Comparison of ENCODE assay signal across 10 mouse cellular contexts in the genomic region with DNA sequence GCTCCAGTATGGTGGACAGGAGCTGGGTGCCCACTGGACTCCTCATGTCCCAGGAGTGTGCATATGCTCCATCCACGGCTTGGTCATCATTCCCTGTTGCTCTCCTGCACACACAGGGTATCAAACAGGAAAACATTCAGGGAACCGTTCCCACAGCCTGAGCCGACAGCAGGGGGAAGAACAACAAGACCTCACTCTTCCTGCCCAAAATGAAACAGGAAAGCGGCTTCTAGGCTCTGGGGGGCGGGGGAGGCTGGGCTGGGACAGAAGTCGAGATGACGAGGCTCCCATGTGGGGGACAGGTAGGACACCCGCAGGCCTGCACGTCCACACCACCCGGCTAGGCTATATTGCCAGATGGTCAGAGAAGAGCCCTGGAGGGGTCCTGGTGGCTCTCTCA. TPM values are rescaled to one million over a fixed set of nuclear protein-coding genes. Genes with fewer than 3 reads are reported as not detected.
DNase-seq lines count a peak whose midpoint lies in the region; ATAC-seq lines count a peak whose summit lies in the region.
"Had no signal": no experiment of that assay in that cellular context is flagged by ENCODE, and none has a peak within 500 bp of the region (broad histone marks: within the 10 kb centered on the region; RNA-seq: fewer than 3 reads in every experiment).

No protein-coding gene starts in this region.

- H3K9ac ChIP-seq in kidney, embryonic 15.5 days, result no peak overlapping the region
- H3K9ac ChIP-seq: embryonic facial prominence, embryonic 15.5 days had no signal

- H3K27me3 ChIP-seq in kidney, embryonic 15.5 days, result peaks cover 11% of the 10 kb centered on the region

- H3K4me2 ChIP-seq in kidney, embryonic 15.5 days, result peak overlapping the region; percentile 19; the same call in 1 of the 2 replicates
- H3K4me2 ChIP-seq: embryonic facial prominence, embryonic 15.5 days had no signal

- no peaks in the 10 kb centered on the region for H3K9me3 ChIP-seq in kidney, embryonic 15.5 days (replicated peaks)
- H3K9me3 ChIP-seq: embryonic facial prominence, embryonic 15.5 days had no signal

- no peak for ATAC-seq in kidney, embryonic 15.5 days (replicated peaks; ENCODE audit: low FRiP score)

- H3K27ac ChIP-seq in kidney, embryonic 15.5 days, result peak overlapping the region; percentile 72
- H3K27ac ChIP-seq: embryonic facial prominence, embryonic 15.5 days had no signal

- H3K36me3 ChIP-seq in kidney, embryonic 15.5 days, result no peaks in the 10 kb centered on the region
- H3K36me3 ChIP-seq: embryonic facial prominence, embryonic 15.5 days had no signal

- no peak overlapping the region for H3K4me3 ChIP-seq in kidney, embryonic 15.5 days (replicated peaks)
- H3K4me3 ChIP-seq: embryonic facial prominence, embryonic 15.5 days had no signal

- no peak for DNase-seq in kidney, adult 8-10 months
- DNase-seq in 416B (ENCODE audit: low read depth), result peak; percentile 59
- peak; percentile 64 for DNase-seq in heart, adult 8-10 months (ENCODE audit: low spot score)
- DNase-seq in kidney, postnatal 36 days, result peak; percentile 57 to 64
- no peak for DNase-seq in urinary bladder, postnatal 14 days (ENCODE audit: low spot score)
- no peak for DNase-seq in yolk sac, embryonic 10.5 days (ENCODE audit: low spot score)
- no peak for DNase-seq in left cerebral cortex, postnatal 14 days (ENCODE audit: low spot score in 2 of 2)
- DNase-seq: adrenal gland, postnatal 36 days had no signal

- intact Hi-C loops in left cerebral cortex, postnatal 14 days (cut with DNase I), result loop anchor here (5.0 kb wide), 2 partner anchors 39 to 76 kb away; no protein-coding TSS in a partner anchor

- H3K4me1 ChIP-seq in kidney, embryonic 15.5 days, result peaks cover 15% of the 10 kb centered on the region

- 65% methylated on average over 10 of the region's 10 CpGs for WGBS in kidney, embryonic 15.5 days

RNA-seq across cellular contexts. Expression of a gene that starts 10.9 kb away (rescaled TPM):
- polyA plus RNA-seq in kidney, embryonic 15.5 days (2015; fragmentation: Nextera tagmentation; extraction: Ambion mirVana), result 9.9 and 10.5 TPM in 2 replicates
- total RNA-seq in heart, adult 8-10 months (2022), result 10 to 100 TPM; 12.1 to 18.7 (median 18.6) TPM
- 1 to 10 TPM; 4.0 to 5.0 TPM for total RNA-seq in left cerebral cortex, postnatal 14 days (2021)

RNA-seq across cellular contexts. Expression of a gene that starts 14.6 kb away (rescaled TPM):
- polyA plus RNA-seq in kidney, embryonic 15.5 days (2015; fragmentation: Nextera tagmentation; extraction: Ambion mirVana), result 0.91 and 0.98 TPM in 2 replicates
- 10 to 100 TPM in 1 of 4 experiments, 1 to 10 TPM in 3; 2.8 to 15.4 (median 5.2) TPM for total RNA-seq in heart, adult 8-10 months (2022)
- total RNA-seq in left cerebral cortex, postnatal 14 days (2021), result 1 to 10 TPM; 8.9 to 9.0 TPM

RNA-seq across cellular contexts. Expression of a gene that starts 47.9 kb away (rescaled TPM):
- 17.6 and 19.6 TPM in 2 replicates for polyA plus RNA-seq in kidney, embryonic 15.5 days (2015; fragmentation: Nextera tagmentation; extraction: Ambion mirVana)
- 10 to 100 TPM; 12.5 to 14.0 (median 13.6) TPM for total RNA-seq in heart, adult 8-10 months (2022)
- total RNA-seq in left cerebral cortex, postnatal 14 days (2021), result 10 to 100 TPM; 40.2 to 40.5 TPM

Comparison
In these comparisons a context has a peak if more than half of its experiments do, and no peak if none do; other contexts are left out.
1. DNase-seq: peak in 416B (single experiment), heart, adult 8-10 months (single experiment) and kidney, postnatal 36 days (2 of 2); none in kidney, adult 8-10 months (0 of 2), urinary bladder, postnatal 14 days (single experiment), yolk sac, embryonic 10.5 days (single experiment) and left cerebral cortex, postnatal 14 days (0 of 2).